8 mouse cellular contexts compared by ENCODE assay signal in the genomic region with DNA sequence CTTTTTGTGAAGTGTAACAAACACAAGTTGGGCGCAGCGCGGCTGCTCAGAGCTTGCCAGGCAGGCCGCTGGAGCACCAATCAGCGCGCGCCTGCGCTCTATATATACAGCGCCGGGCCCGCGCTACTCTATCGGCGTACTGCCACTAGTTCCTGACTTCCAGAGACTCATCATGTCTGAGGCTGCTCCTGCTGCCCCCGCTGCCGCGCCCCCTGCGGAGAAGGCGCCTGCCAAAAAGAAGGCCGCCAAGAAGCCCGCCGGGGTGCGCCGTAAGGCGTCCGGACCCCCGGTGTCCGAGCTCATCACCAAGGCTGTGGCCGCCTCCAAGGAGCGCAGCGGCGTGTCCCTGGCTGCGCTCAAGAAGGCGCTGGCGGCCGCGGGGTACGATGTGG. TPM values are rescaled to one million over a fixed set of nuclear protein-coding genes. Genes with fewer than 3 reads are reported as not detected.
DNase-seq lines count a peak whose midpoint lies in the region; ATAC-seq and TF ChIP-seq lines count a peak whose summit lies in the region.

A gene (plus strand): TSS at position 132 of the 392 bp plus-strand sequence.

- H3K4me3 ChIP-seq in forebrain, embryonic 11.5 days (ENCODE audit: low read depth, low read length), result peak within 1 kb of the TSS; percentile 49
- H3K4me3 ChIP-seq in heart, embryonic 15.5 days, result peak within 1 kb of the TSS; percentile 74
- H3K4me3 ChIP-seq in liver, embryonic 14.5 days (ENCODE audit: insufficient read depth in 1 of 2, low read depth in 2 of 2, low read length in 2 of 2), result peak within 1 kb of the TSS; percentile 65 to 86
- H3K4me3 ChIP-seq in stomach, embryonic 15.5 days (replicated peaks), result peak within 1 kb of the TSS; percentile 64

- ATAC-seq in forebrain, embryonic 11.5 days (replicated peaks; ENCODE audit: low FRiP score), result peak; percentile 96
- ATAC-seq in heart, embryonic 15.5 days (replicated peaks; ENCODE audit: insufficient number of reproducible peaks, insufficient read depth, low FRiP score, low read depth), result peak; percentile 91
- ATAC-seq in liver, embryonic 14.5 days (ENCODE audit: insufficient read depth), result peak; percentile 77
- peak; percentile 91 for ATAC-seq in stomach, embryonic 15.5 days (ENCODE audit: insufficient read depth, low FRiP score, low read depth)

- peak; percentile 81 for TF ChIP-seq EP300 in liver, embryonic 14.5 days (IDR thresholded peaks at IDR 0.05; ENCODE audit: low read depth)

- peak within 1 kb of the TSS; percentile 89 for H3K9ac ChIP-seq in forebrain, embryonic 11.5 days (ENCODE audit: low read length)
- peak within 1 kb of the TSS; percentile 92 for H3K9ac ChIP-seq in heart, embryonic 15.5 days
- H3K9ac ChIP-seq in liver, embryonic 14.5 days (replicated peaks), result peak within 1 kb of the TSS; percentile 97
- peak within 1 kb of the TSS; percentile 91 for H3K9ac ChIP-seq in stomach, embryonic 15.5 days

- H3K36me3 ChIP-seq in forebrain, embryonic 11.5 days (ENCODE audit: control insufficient read depth, insufficient read depth, low read length), result no peaks in the 10 kb centered on the region
- H3K36me3 ChIP-seq in heart, embryonic 15.5 days, result no peaks in the 10 kb centered on the region
- H3K36me3 ChIP-seq in liver, embryonic 14.5 days (replicated peaks; ENCODE audit: control insufficient read depth, insufficient read depth, low read depth), result no peaks in the 10 kb centered on the region
- H3K36me3 ChIP-seq in stomach, embryonic 15.5 days, result no peaks in the 10 kb centered on the region

- H3K9me3 ChIP-seq in forebrain, embryonic 11.5 days (ENCODE audit: control insufficient read depth, low read length), result no peaks in the 10 kb centered on the region
- no peaks in the 10 kb centered on the region for H3K9me3 ChIP-seq in heart, embryonic 15.5 days (replicated peaks)
- H3K9me3 ChIP-seq in liver, embryonic 14.5 days (ENCODE audit: control insufficient read depth, low read length), result no peaks in the 10 kb centered on the region
- no peaks in the 10 kb centered on the region for H3K9me3 ChIP-seq in stomach, embryonic 15.5 days

- no peaks in the 10 kb centered on the region for H3K27me3 ChIP-seq in forebrain, embryonic 11.5 days (ENCODE audit: control insufficient read depth, insufficient read depth, low read length)
- no peaks in the 10 kb centered on the region for H3K27me3 ChIP-seq in heart, embryonic 15.5 days
- no peaks in the 10 kb centered on the region for H3K27me3 ChIP-seq in liver, embryonic 14.5 days (ENCODE audit: control insufficient read depth, insufficient read depth, low read length)
- no peaks in the 10 kb centered on the region for H3K27me3 ChIP-seq in stomach, embryonic 15.5 days (replicated peaks)

- under 1% methylated on average over 30 of the region's 38 CpGs for WGBS in forebrain, embryonic 11.5 days
- under 1% methylated on average over 38 of the region's 38 CpGs for WGBS in heart, embryonic 15.5 days
- under 1% methylated on average over 33 of the region's 38 CpGs for WGBS in liver, embryonic 14.5 days (ENCODE audit: insufficient replicate concordance)
- under 1% methylated on average over 38 of the region's 38 CpGs for WGBS in stomach, embryonic 15.5 days

- H3K27ac ChIP-seq in forebrain, embryonic 11.5 days (ENCODE audit: low read depth, low read length), result peak within 1 kb of the TSS; percentile 99
- peak within 1 kb of the TSS; percentile 99 for H3K27ac ChIP-seq in heart, embryonic 15.5 days
- peak within 1 kb of the TSS; percentile 99 for H3K27ac ChIP-seq in liver, embryonic 14.5 days
- H3K27ac ChIP-seq in stomach, embryonic 15.5 days, result peak within 1 kb of the TSS; percentile 99

- DNase-seq in CD8-positive naive resting alpha-beta T cell, adult 2 months (ENCODE audit: low read depth in 2 of 2, low spot score in 2 of 2), result peak; percentile 90 to 91
- peak; percentile 83 for DNase-seq in c-Kit-positive CD71-positive TER-119-negative erythroid progenitor cells, embryonic 14.5 days (ENCODE audit: low read depth)
- DNase-seq in forebrain, embryonic 11.5 days (ENCODE audit: low spot score), result peak; percentile 96
- peak; percentile 87 to 95 for DNase-seq in kidney, postnatal 25 days
- DNase-seq in liver, embryonic 14.5 days (ENCODE audit: low read depth in 3 of 3, low spot score in 3 of 3), result peak; percentile 90 to 91 (median 91)
- DNase-seq in neural tube, embryonic 10.5 days (ENCODE audit: extremely low spot score, low spot score), result peak; percentile 91

- peak within 1 kb of the TSS; percentile 95 for H3K4me2 ChIP-seq in forebrain, embryonic 11.5 days (ENCODE audit: low read depth, low read length, severe bottlenecking)
- H3K4me2 ChIP-seq in heart, embryonic 15.5 days, result peak within 1 kb of the TSS; percentile 97
- H3K4me2 ChIP-seq in liver, embryonic 14.5 days (ENCODE audit: low read depth), result peak within 1 kb of the TSS; percentile 94
- H3K4me2 ChIP-seq in stomach, embryonic 15.5 days, result peak within 1 kb of the TSS; percentile 95

- no peaks in the 10 kb centered on the region; the same call in 1 of the 2 replicates for H3K4me1 ChIP-seq in forebrain, embryonic 11.5 days (replicated peaks; ENCODE audit: control insufficient read depth, insufficient read depth, low read length)
- peaks cover 19% of the 10 kb centered on the region for H3K4me1 ChIP-seq in heart, embryonic 15.5 days (replicated peaks)
- peaks cover 16 to 20% of the 10 kb centered on the region in 2 experiments for H3K4me1 ChIP-seq in liver, embryonic 14.5 days (replicated peaks; ENCODE audit: control insufficient read depth in 2 of 2, insufficient read depth in 2 of 2, low read length in 1 of 2)
- no peaks in the 10 kb centered on the region for H3K4me1 ChIP-seq in stomach, embryonic 15.5 days

- peak; percentile 41 for TF ChIP-seq CTCF in liver, embryonic 14.5 days (IDR thresholded peaks at IDR 0.05; ENCODE audit: low read depth)

RNA-seq across cellular contexts. Expression of the gene that starts here (rescaled TPM):
- 14.5 and 15.2 TPM in 2 replicates for polyA plus RNA-seq in forebrain, embryonic 11.5 days (2014; fragmentation: Nextera tagmentation; extraction: Ambion mirVana)
- 38.8 and 41.2 TPM in 2 replicates for polyA plus RNA-seq in heart, embryonic 15.5 days (2015; fragmentation: Nextera tagmentation; extraction: Ambion mirVana)
- 37.4 and 46.8 TPM in 2 replicates for polyA plus RNA-seq in liver, embryonic 14.5 days (2012; rRNA removed)
- polyA plus RNA-seq in liver, embryonic 14.5 days (2014; fragmentation: Nextera tagmentation; extraction: Ambion mirVana), result 72.5 and 86.6 TPM in 2 replicates
- 50.6 and 54.3 TPM in 2 replicates for polyA plus RNA-seq in stomach, embryonic 15.5 days (2015; fragmentation: Nextera tagmentation; extraction: Ambion mirVana)

Comparison
In these comparisons a context has a peak if more than half of its experiments do, and no peak if none do; other contexts are left out.
1. Peak in every context shown above with its lines: DNase-seq, ATAC-seq, H3K4me3 ChIP-seq and H3K27ac ChIP-seq.